In the genomic region with DNA sequence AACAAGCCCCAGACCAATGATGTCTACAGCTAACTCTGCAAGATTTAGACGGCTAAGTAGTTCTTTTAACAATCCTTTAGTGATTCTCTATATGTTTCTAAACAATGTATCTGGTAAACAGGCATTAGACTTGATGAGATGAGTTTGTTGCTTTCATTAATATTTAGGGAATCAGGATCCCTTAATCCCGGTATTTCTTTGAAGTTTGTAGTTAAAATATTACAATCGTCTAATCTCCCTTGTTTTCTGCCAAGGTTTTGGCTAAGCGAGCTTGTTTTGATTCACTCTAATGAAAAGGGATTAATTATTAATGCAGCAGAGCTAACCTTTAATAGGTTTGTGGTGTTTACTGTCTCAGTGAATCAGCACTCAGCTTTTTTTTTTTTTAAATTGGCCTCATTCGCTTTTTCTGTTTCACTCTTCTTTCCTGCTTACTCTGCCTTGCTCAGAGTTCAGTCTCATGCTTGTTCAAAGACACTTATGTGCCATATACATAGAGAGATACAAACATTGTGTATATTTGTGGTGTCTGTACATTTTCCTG, we compare ENCODE assay signal across 12 mouse cellular contexts.
DNase-seq lines count a peak whose midpoint lies in the region; ATAC-seq and TF ChIP-seq lines count a peak whose summit lies in the region.
"Had no signal": no experiment of that assay in that cellular context is flagged by ENCODE, and none has a peak within 500 bp of the region (broad histone marks: within the 10 kb centered on the region; RNA-seq: fewer than 3 reads in every experiment).

No protein-coding gene starts in this region.

- H3K4me2 ChIP-seq in midbrain, embryonic 15.5 days = no peak overlapping the region
- H3K4me2 ChIP-seq: heart, embryonic 15.5 days; limb, embryonic 13.5 days had no signal

- no peaks in the 10 kb centered on the region for H3K36me3 ChIP-seq in midbrain, embryonic 15.5 days (replicated peaks)
- H3K36me3 ChIP-seq: heart, embryonic 15.5 days; limb, embryonic 13.5 days had no signal

- WGBS in midbrain, embryonic 15.5 days = 37% methylated on average over 5 of the region's 5 CpGs

- no peak for TF ChIP-seq CTCF in layer of hippocampus, adult 2 months (conservative IDR thresholded peaks at IDR 0.05)
- TF ChIP-seq CTCF in cortical plate, adult 2 months (IDR thresholded peaks at IDR 0.05; ENCODE audit: extremely low read depth, insufficient read depth, low read length) = no peak

- DNase-seq in layer of hippocampus, adult 2 months (ENCODE audit: low spot score in 2 of 2) = no peak
- DNase-seq in layer of hippocampus, adult 11-12 months (ENCODE audit: low spot score) = no peak
- peak; percentile 56 for DNase-seq in Muller cell, postnatal 12 days (ENCODE audit: inconsistent ontology term)
- DNase-seq in c-Kit-positive CD71-positive TER-119-positive erythroid progenitor cells, embryonic 14.5 days (ENCODE audit: low spot score) = no peak
- no peak for DNase-seq in right cerebral cortex, adult 18-20 months
- DNase-seq: cerebellum, postnatal 10 days; lung, adult 2 months had no signal

- H3K4me1 ChIP-seq in cortical plate, adult 2 months (ENCODE audit: control insufficient read depth, insufficient read depth, low read length) = 0 out of 2 replicates have a peak, but pooled peaks cover 4% of the 10 kb centered on the region
- 0 out of 2 replicates have a peak, but pooled peaks cover 6% of the 10 kb centered on the region for H3K4me1 ChIP-seq in midbrain, embryonic 15.5 days

- no peak for ATAC-seq in midbrain, embryonic 15.5 days (replicated peaks)
- ATAC-seq in erythroblast, adult 5-6 weeks (replicated peaks; ENCODE audit: low FRiP score, poor library complexity, severe bottlenecking) = no peak

- no peak overlapping the region for H3K9ac ChIP-seq in midbrain, embryonic 15.5 days
- H3K9ac ChIP-seq: heart, embryonic 15.5 days; limb, embryonic 13.5 days had no signal

- no peaks in the 10 kb centered on the region for H3K27me3 ChIP-seq in midbrain, embryonic 15.5 days (replicated peaks)
- H3K27me3 ChIP-seq: heart, embryonic 15.5 days; limb, embryonic 13.5 days had no signal

- peak overlapping the region; percentile 22; the same call in 1 of the 2 replicates for H3K4me3 ChIP-seq in layer of hippocampus, adult 2 months
- H3K4me3 ChIP-seq in cortical plate, adult 2 months (ENCODE audit: insufficient read depth, low read length) = no peak overlapping the region
- no peak overlapping the region for H3K4me3 ChIP-seq in midbrain, embryonic 15.5 days
- H3K4me3 ChIP-seq: heart, embryonic 15.5 days; limb, embryonic 13.5 days had no signal

- no peaks in the 10 kb centered on the region for H3K9me3 ChIP-seq in midbrain, embryonic 15.5 days
- H3K9me3 ChIP-seq: heart, embryonic 15.5 days; limb, embryonic 13.5 days had no signal

- H3K27ac ChIP-seq in layer of hippocampus, adult 2 months = peak overlapping the region; percentile 87
- H3K27ac ChIP-seq in cortical plate, adult 2 months (ENCODE audit: insufficient read depth, low read length) = 0 out of 2 replicates have a peak overlapping the region, but pooled peaks have one; percentile 9
- H3K27ac ChIP-seq in midbrain, embryonic 15.5 days = 0 out of 2 replicates have a peak overlapping the region, but pooled peaks have one; percentile 20
- H3K27ac ChIP-seq: heart, embryonic 15.5 days; limb, embryonic 13.5 days had no signal

- TF ChIP-seq POLR2A in cortical plate, adult 2 months (IDR thresholded peaks at IDR 0.05; ENCODE audit: extremely low read depth, insufficient read depth, low read length) = no peak

Comparison
In these comparisons a context has a peak if more than half of its experiments do, and no peak if none do; other contexts are left out.
1. H3K27ac ChIP-seq: peak in every context shown above with its lines; median percentile 87 in layer of hippocampus, adult 2 months; 20 in midbrain, embryonic 15.5 days; 9 in cortical plate, adult 2 months.